ENCODE assay signal across 12 mouse cellular contexts in the genomic region with DNA sequence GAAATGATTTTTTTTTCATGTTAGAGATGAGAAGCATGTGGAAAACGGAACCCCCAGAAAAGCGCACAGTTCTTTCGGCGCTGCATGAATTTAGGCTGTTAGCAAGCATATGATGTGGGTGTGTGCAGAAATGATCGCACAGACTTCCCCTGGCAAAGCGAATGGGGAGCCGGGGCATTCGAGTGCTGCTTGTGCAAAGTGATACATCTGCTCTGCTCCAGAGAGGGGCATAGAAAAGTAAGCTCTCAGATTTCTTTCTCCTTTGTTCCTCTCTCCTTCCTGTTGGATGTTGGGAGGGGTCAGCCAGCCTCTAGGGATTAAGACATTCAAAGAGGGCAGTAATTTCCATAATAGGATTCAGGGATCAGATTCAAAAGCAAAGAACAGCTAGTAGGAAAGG.
DNase-seq lines count a peak whose midpoint lies in the region; ATAC-seq lines count a peak whose summit lies in the region.
"Had no signal": no experiment of that assay in that cellular context is flagged by ENCODE, and none has a peak within 500 bp of the region (broad histone marks: within the 10 kb centered on the region; RNA-seq: fewer than 3 reads in every experiment).

No protein-coding gene starts in this region.

- H3K4me1 ChIP-seq in forebrain, embryonic 10.5 days: peaks cover 45% of the 10 kb centered on the region
- peaks cover 3% of the 10 kb centered on the region; the same call in 1 of the 2 replicates for H3K4me1 ChIP-seq in hindbrain, embryonic 16.5 days (ENCODE audit: control insufficient read depth, insufficient read depth, low read depth, low read length)
- H3K4me1 ChIP-seq in midbrain, embryonic 12.5 days: peaks cover 26% of the 10 kb centered on the region
- H3K4me1 ChIP-seq: intestine, embryonic 15.5 days; lung, embryonic 15.5 days had no signal

- peak; percentile 66 for DNase-seq in brain, adult 2 months (ENCODE audit: low read depth, low spot score)
- DNase-seq in forebrain, embryonic 10.5 days (ENCODE audit: extremely low spot score, low spot score): peak; percentile 52
- DNase-seq in thymus, postnatal 36 days: no peak
- DNase-seq in adrenal gland, adult 18-20 months (ENCODE audit: low spot score in 2 of 2): no peak
- DNase-seq in spleen, adult 18-20 months: no peak

- ATAC-seq in hindbrain, embryonic 16.5 days: no peak
- ATAC-seq in midbrain, embryonic 12.5 days (ENCODE audit: low FRiP score, low read depth): peak; percentile 91
- no peak for ATAC-seq in megakaryocyte-erythroid progenitor cell, adult 5-6 weeks (replicated peaks; ENCODE audit: low FRiP score, low TSS enrichment, poor library complexity, severe bottlenecking)
- ATAC-seq: intestine, embryonic 15.5 days had no signal

- peak overlapping the region; percentile 84 for H3K27ac ChIP-seq in forebrain, embryonic 10.5 days
- no peak overlapping the region for H3K27ac ChIP-seq in hindbrain, embryonic 16.5 days (ENCODE audit: low read depth, low read length)
- peak overlapping the region; percentile 68 for H3K27ac ChIP-seq in midbrain, embryonic 12.5 days (replicated peaks)
- H3K27ac ChIP-seq: intestine, embryonic 15.5 days; lung, embryonic 15.5 days; stomach, postnatal 0 days had no signal

- peak overlapping the region; percentile 29; the same call in 1 of the 2 replicates for H3K4me2 ChIP-seq in hindbrain, embryonic 16.5 days (ENCODE audit: low read length)
- H3K4me2 ChIP-seq in midbrain, embryonic 12.5 days (replicated peaks): peak overlapping the region; percentile 37
- H3K4me2 ChIP-seq: intestine, embryonic 15.5 days; lung, embryonic 15.5 days had no signal

- H3K27me3 ChIP-seq in forebrain, embryonic 10.5 days (ENCODE audit: poor library complexity, severe bottlenecking): peaks cover 35% of the 10 kb centered on the region
- no peaks in the 10 kb centered on the region for H3K27me3 ChIP-seq in hindbrain, embryonic 16.5 days (replicated peaks; ENCODE audit: control insufficient read depth, insufficient read depth, low read length)
- peaks cover 63% of the 10 kb centered on the region for H3K27me3 ChIP-seq in midbrain, embryonic 12.5 days
- H3K27me3 ChIP-seq: CH12.LX; intestine, embryonic 15.5 days; lung, embryonic 15.5 days had no signal

- no peaks in the 10 kb centered on the region for H3K36me3 ChIP-seq in forebrain, embryonic 10.5 days (replicated peaks)
- no peaks in the 10 kb centered on the region for H3K36me3 ChIP-seq in hindbrain, embryonic 16.5 days (ENCODE audit: control insufficient read depth, insufficient read depth, low read length)
- H3K36me3 ChIP-seq in midbrain, embryonic 12.5 days: no peaks in the 10 kb centered on the region
- H3K36me3 ChIP-seq: intestine, embryonic 15.5 days; lung, embryonic 15.5 days had no signal

- H3K9ac ChIP-seq in hindbrain, embryonic 16.5 days (ENCODE audit: low read depth, low read length): no peak overlapping the region
- H3K9ac ChIP-seq in midbrain, embryonic 12.5 days (replicated peaks): no peak overlapping the region
- H3K9ac ChIP-seq: intestine, embryonic 15.5 days; lung, embryonic 15.5 days had no signal

- H3K4me3 ChIP-seq in forebrain, embryonic 10.5 days: peak overlapping the region; percentile 35
- no peak overlapping the region for H3K4me3 ChIP-seq in hindbrain, embryonic 16.5 days (ENCODE audit: low read length)
- peak overlapping the region; percentile 8; the same call in 1 of the 2 replicates for H3K4me3 ChIP-seq in midbrain, embryonic 12.5 days
- H3K4me3 ChIP-seq: intestine, embryonic 15.5 days; lung, embryonic 15.5 days had no signal

- 12% methylated on average over 8 of the region's 8 CpGs for WGBS in forebrain, embryonic 10.5 days
- 18% methylated on average over 8 of the region's 8 CpGs for WGBS in hindbrain, embryonic 16.5 days
- 9% methylated on average over 8 of the region's 8 CpGs for WGBS in midbrain, embryonic 12.5 days

- no peaks in the 10 kb centered on the region for H3K9me3 ChIP-seq in forebrain, embryonic 10.5 days
- H3K9me3 ChIP-seq in hindbrain, embryonic 16.5 days (ENCODE audit: control insufficient read depth, low read length): no peaks in the 10 kb centered on the region
- H3K9me3 ChIP-seq in midbrain, embryonic 12.5 days: no peaks in the 10 kb centered on the region
- H3K9me3 ChIP-seq: intestine, embryonic 15.5 days; lung, embryonic 15.5 days had no signal

Comparison
In these comparisons a context has a peak if more than half of its experiments do, and no peak if none do; other contexts are left out.
1. DNase-seq: peak in brain, adult 2 months (single experiment) and forebrain, embryonic 10.5 days (single experiment); none in thymus, postnatal 36 days (0 of 2), adrenal gland, adult 18-20 months (0 of 2) and spleen, adult 18-20 months (0 of 2).